Mouse (Mus musculus): ENCODE measurements around the gene Clic4. TPM values are rescaled to one million over a fixed set of nuclear protein-coding genes. Genes with fewer than 3 reads are reported as not detected.

Gene Clic4
- polyA plus RNA-seq, 1 experiment: 34.7 TPM

GRCm38 (mm10) chr4:135221632-135222407 lies 50.8 kb downstream of the Clic4 start:
- WGBS: 80% methylated on average over 12 of the region's 12 CpGs
- H3K27me3 ChIP-seq (ENCODE audit: control insufficient read depth, insufficient read depth, low read length): no peaks in the 10 kb centered on the region
- no peak for TF ChIP-seq CTCF (IDR thresholded peaks at IDR 0.05; ENCODE audit: extremely low read depth, insufficient read depth, insufficient read length, insufficient replicate concordance)
- no peak for TF ChIP-seq POLR2A (IDR thresholded peaks at IDR 0.05; ENCODE audit: low read depth, low read length)
- no peak for DNase-seq (ENCODE audit: low read depth in 1 of 2, low spot score in 2 of 2)
- H3K36me3 ChIP-seq (ENCODE audit: control insufficient read depth, insufficient read depth, low read length): peaks cover 20% of the 10 kb centered on the region
- H3K4me3 ChIP-seq (ENCODE audit: extremely low read depth, insufficient read depth, insufficient read length): no peak overlapping the region
- H3K27ac ChIP-seq (ENCODE audit: insufficient read depth, low read length): no peak overlapping the region
- peaks cover 16% of the 10 kb centered on the region for H3K4me1 ChIP-seq (ENCODE audit: control insufficient read depth, insufficient read depth, insufficient read length)

GRCm38 (mm10) chr4:135220641-135221040 lies 52.0 kb downstream of the Clic4 start:
- Histone ChIP-seq H3K4me1 (ENCODE audit: control insufficient read depth, insufficient read depth, insufficient read length) (peaks cover 8% of the 10 kb centered on the region; the same call in 1 of the 2 replicates), H3K27ac (ENCODE audit: insufficient read depth, low read length) (no peak overlapping the region; the same call in 1 of the 2 replicates), H3K4me3 (ENCODE audit: extremely low read depth, insufficient read depth, insufficient read length) (no peak overlapping the region), H3K27me3 (ENCODE audit: control insufficient read depth, insufficient read depth, low read length) (no peaks in the 10 kb centered on the region), H3K36me3 (ENCODE audit: control insufficient read depth, insufficient read depth, low read length) (peaks cover 21% of the 10 kb centered on the region)
- DNase-seq (ENCODE audit: low read depth in 1 of 2, low spot score in 2 of 2): no peak
- WGBS: 87% methylated on average over 3 of the region's 3 CpGs
- TF ChIP-seq CTCF (IDR thresholded peaks at IDR 0.05; ENCODE audit: extremely low read depth, insufficient read depth, insufficient read length, insufficient replicate concordance): no peak
- TF ChIP-seq POLR2A (IDR thresholded peaks at IDR 0.05; ENCODE audit: low read depth, low read length): no peak

DNA sequence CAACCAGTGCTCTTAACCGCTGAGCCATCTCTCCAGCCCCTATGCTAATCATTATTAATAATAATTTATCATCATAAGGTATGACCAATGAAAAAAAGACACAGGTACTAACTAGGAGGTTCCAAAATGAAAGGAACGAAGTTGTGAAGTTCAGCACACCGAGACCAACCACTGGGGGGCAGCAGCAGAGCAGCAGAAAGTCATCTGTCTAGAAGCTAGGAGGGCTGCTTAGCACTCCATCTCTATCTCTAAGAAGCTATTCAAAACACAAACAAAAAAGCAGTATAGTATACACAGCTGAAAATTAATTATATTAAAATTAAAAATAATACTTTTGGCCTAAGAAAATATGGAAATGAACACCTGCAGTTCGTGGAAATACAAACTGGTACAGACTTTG lies 53.0 kb downstream of the Clic4 start:
- TF ChIP-seq CTCF (IDR thresholded peaks at IDR 0.05; ENCODE audit: extremely low read depth, insufficient read depth, insufficient read length, insufficient replicate concordance) (peak; percentile 84; the same call in 1 of the 2 replicates), POLR2A (IDR thresholded peaks at IDR 0.05; ENCODE audit: low read depth, low read length) (no peak)
- peak; percentile 63 to 82 for DNase-seq (ENCODE audit: low read depth in 1 of 2, low spot score in 2 of 2)
- Histone ChIP-seq H3K4me3 (ENCODE audit: extremely low read depth, insufficient read depth, insufficient read length) (no peak overlapping the region), H3K27me3 (ENCODE audit: control insufficient read depth, insufficient read depth, low read length) (no peaks in the 10 kb centered on the region), H3K36me3 (ENCODE audit: control insufficient read depth, insufficient read depth, low read length) (peaks cover 23% of the 10 kb centered on the region), H3K4me1 (ENCODE audit: control insufficient read depth, insufficient read depth, insufficient read length) (peaks cover 5% of the 10 kb centered on the region; the same call in 1 of the 2 replicates), H3K27ac (ENCODE audit: insufficient read depth, low read length) (no peak overlapping the region)
- whole genome bisulfite sequencing: 43% methylated on average over 4 of the region's 4 CpGs

- TF ChIP-seq POLR2A (IDR thresholded peaks at IDR 0.05; ENCODE audit: low read depth, low read length): no peak
- TF ChIP-seq CTCF (IDR thresholded peaks at IDR 0.05; ENCODE audit: extremely low read depth, insufficient read depth, insufficient read length, insufficient replicate concordance): no peak
- 85% methylated on average over 2 of the region's 2 CpGs for WGBS
- H3K36me3 ChIP-seq (ENCODE audit: control insufficient read depth, insufficient read depth, low read length): no peaks in the 10 kb centered on the region; the same call in 1 of the 2 replicates
- no peaks in the 10 kb centered on the region for H3K27me3 ChIP-seq (ENCODE audit: control insufficient read depth, insufficient read depth, low read length)
- no peak overlapping the region for H3K4me3 ChIP-seq (ENCODE audit: extremely low read depth, insufficient read depth, insufficient read length)
- H3K4me1 ChIP-seq (ENCODE audit: control insufficient read depth, insufficient read depth, insufficient read length): peaks cover 10% of the 10 kb centered on the region; the same call in 1 of the 2 replicates
- DNase-seq (ENCODE audit: low read depth in 1 of 2, low spot score in 2 of 2): no peak
- H3K27ac ChIP-seq (ENCODE audit: insufficient read depth, low read length): no peak overlapping the region
Measured at GRCm38 (mm10) chr4:135209846-135210245, 62.8 kb downstream of the Clic4 start.

DNA sequence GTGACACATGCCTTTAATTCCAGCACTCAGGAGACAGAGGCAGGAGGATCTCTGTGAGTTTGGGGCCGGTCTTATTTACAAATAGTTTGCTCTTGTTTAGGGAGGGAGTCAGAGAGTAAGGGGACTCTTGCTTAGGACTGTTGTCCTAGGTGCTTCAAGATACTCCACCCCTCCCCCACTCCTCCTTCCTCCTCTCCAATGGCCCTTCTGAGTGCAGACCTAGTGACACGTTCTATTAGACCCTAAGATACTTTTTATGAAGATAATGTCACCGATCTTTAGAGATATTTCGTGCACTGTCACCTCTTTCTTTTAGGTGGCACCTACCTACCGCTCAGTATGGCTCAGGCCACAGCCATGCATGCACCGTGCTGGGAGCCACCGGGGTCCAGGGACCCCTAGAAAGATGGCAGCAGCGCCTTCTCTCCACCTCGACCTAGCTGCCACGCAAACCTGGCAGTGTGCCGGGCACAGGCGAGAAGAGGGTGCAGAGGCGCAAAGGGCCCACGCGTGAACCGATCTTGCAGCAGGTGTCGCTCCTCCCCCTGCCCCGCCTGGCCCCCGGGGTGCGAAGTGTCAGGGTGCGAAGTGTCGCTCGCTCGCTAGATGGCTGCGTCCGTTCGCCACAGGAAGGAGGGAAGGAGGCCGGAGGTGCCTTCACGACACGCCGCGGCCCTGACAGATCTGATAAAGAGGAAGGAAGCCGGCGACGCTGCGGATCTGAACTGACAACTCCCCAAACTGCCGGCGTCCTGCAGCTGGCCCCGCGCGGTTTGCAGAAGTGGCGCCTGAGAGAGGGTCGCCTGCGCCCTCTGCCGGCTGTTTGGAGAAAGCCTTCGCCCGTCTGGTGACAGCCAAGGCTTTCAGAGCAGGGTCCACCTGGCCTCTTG lies 66.7 kb downstream of the Clic4 start:
- DNase-seq (ENCODE audit: low read depth in 1 of 2, low spot score in 2 of 2): peak; percentile 92 to 95
- Histone ChIP-seq H3K4me3 (ENCODE audit: extremely low read depth, insufficient read depth, insufficient read length) (peak overlapping the region; percentile 48), H3K27ac (ENCODE audit: insufficient read depth, low read length) (peak overlapping the region; percentile 87), H3K27me3 (ENCODE audit: control insufficient read depth, insufficient read depth, low read length) (no peaks in the 10 kb centered on the region), H3K4me1 (ENCODE audit: control insufficient read depth, insufficient read depth, insufficient read length) (peaks cover 21% of the 10 kb centered on the region), H3K36me3 (ENCODE audit: control insufficient read depth, insufficient read depth, low read length) (no peaks in the 10 kb centered on the region)
- WGBS: 3% methylated on average over 47 of the region's 47 CpGs
- peak; percentile 97 for TF ChIP-seq CTCF (IDR thresholded peaks at IDR 0.05; ENCODE audit: extremely low read depth, insufficient read depth, insufficient read length, insufficient replicate concordance)
- peak; percentile 3; the same call in 1 of the 2 replicates for TF ChIP-seq POLR2A (IDR thresholded peaks at IDR 0.05; ENCODE audit: low read depth, low read length)

DNA sequence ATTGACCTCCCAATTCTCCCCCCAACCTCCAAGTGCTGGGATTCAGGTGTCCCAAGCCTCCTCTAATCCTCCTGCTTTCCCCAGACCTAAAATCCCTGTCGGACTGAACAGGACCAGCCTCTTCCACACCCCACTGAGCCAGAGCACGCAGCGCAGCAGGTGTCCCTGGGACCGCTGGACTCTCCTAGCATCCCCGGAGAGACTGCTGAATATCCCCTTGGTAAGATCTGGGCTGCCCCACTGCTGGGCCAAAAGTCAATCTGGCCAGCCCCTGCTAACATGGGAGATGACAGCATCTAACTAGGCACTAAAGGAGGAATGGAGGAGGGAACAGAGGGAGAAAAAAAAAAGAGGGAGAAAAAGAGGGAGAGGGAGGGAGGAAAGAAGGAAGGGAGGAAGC lies 67.4 kb downstream of the Clic4 start:
- no peak for DNase-seq (ENCODE audit: low read depth in 1 of 2, low spot score in 2 of 2)
- Histone ChIP-seq H3K4me1 (ENCODE audit: control insufficient read depth, insufficient read depth, insufficient read length) (peaks cover 21% of the 10 kb centered on the region), H3K27me3 (ENCODE audit: control insufficient read depth, insufficient read depth, low read length) (no peaks in the 10 kb centered on the region), H3K27ac (ENCODE audit: insufficient read depth, low read length) (no peak overlapping the region), H3K4me3 (ENCODE audit: extremely low read depth, insufficient read depth, insufficient read length) (no peak overlapping the region), H3K36me3 (ENCODE audit: control insufficient read depth, insufficient read depth, low read length) (no peaks in the 10 kb centered on the region)
- WGBS: 82% methylated on average over 5 of the region's 5 CpGs
- TF ChIP-seq CTCF (IDR thresholded peaks at IDR 0.05; ENCODE audit: extremely low read depth, insufficient read depth, insufficient read length, insufficient replicate concordance): no peak
- TF ChIP-seq POLR2A (IDR thresholded peaks at IDR 0.05; ENCODE audit: low read depth, low read length): no peak
